Mouse (Mus musculus) heart, embryonic 16.5 days (tissue): Measurements from ENCODE around the gene Haus8. TPM values are rescaled to one million over a fixed set of nuclear protein-coding genes. Genes with fewer than 3 reads are reported as not detected.
"Not testable (repeated sequence)": the region's sequence is repeated elsewhere in the genome, so short reads cannot be mapped to it uniquely, and the experiment has no call there.

ENCODE experiments used
- ATAC-seq: fragments of 200-750 bp; cut with Nextera tagmentation; replicated peaks from 2 replicates; pipeline ENCODE4 v1.8.0; 2017; ENCODE audit warnings: moderate number of reproducible peaks; ENCODE audit not compliant: insufficient read depth, low FRiP score; ENCODE audit errors: extremely low read depth
- H3K27ac ChIP-seq: fragments of 300-500 bp; sonication (generic); 2 replicates; pipeline ENCODE4 v1.5.1; 2014; ENCODE audit warnings: mild to moderate bottlenecking, low read length, control low read depth, moderate library complexity
- H3K27me3 ChIP-seq: fragments of 300-500 bp; sonication (generic); 2 replicates; pipeline ENCODE4 v1.6.1; 2014; ENCODE audit warnings: low read length, mixed read lengths; ENCODE audit not compliant: control insufficient read depth, insufficient read depth
- H3K36me3 ChIP-seq: fragments of 300-500 bp; sonication (generic); 2 replicates; pipeline ENCODE4 v1.6.1; 2014; ENCODE audit not compliant: control insufficient read depth, insufficient read depth
- H3K4me1 ChIP-seq: fragments of 300-500 bp; sonication (generic); 2 replicates; pipeline ENCODE4 v1.6.1; 2014; ENCODE audit warnings: low read length, mixed read lengths; ENCODE audit not compliant: control insufficient read depth, insufficient read depth
- H3K4me2 ChIP-seq: fragments of 300-500 bp; sonication (generic); 2 replicates; pipeline ENCODE4 v1.6.1; 2014; ENCODE audit warnings: low read depth, mild to moderate bottlenecking, control low read depth, low read length
- H3K4me3 ChIP-seq: fragments of 300-500 bp; sonication (generic); 2 replicates; pipeline ENCODE4 v1.5.1; 2014; ENCODE audit warnings: mild to moderate bottlenecking, control low read depth, low read length
- H3K9ac ChIP-seq: fragments of 300-500 bp; sonication (generic); 2 replicates; pipeline ENCODE4 v1.6.1; 2014; ENCODE audit warnings: low read length, control low read depth
- H3K9me3 ChIP-seq: fragments of 300-500 bp; sonication (generic); replicated peaks from 2 replicates; pipeline ENCODE4 v1.6.1; 2016; ENCODE audit warnings: low read length; ENCODE audit not compliant: control insufficient read depth
- WGBS: fragments of 180-500 bp; shearing (Covaris S2); extraction: QIAGEN DNeasy Blood & Tissue Kit; methylation state at CpG from one replicate; pipeline ENCODE4 v1.1.7; 2014; 5-methylcytosine and 5-hydroxymethylcytosine counted together
- polyA plus RNA-seq: library from polyadenylated mRNA; unstranded; fragments of >200 nt; fragmentation: Nextera tagmentation; extraction: Ambion mirVana; gene quantifications from 2 replicates; pipeline ENCODE4 v1.2.1, GENCODE M21; 2015

Haus8 gene
- polyA plus RNA-seq, 1 experiment from 2014 or later = 130 TPM

- H3K9ac ChIP-seq = no peak overlapping the region
- H3K4me2 ChIP-seq = no peak overlapping the region
- WGBS = 87% methylated on average over 3 of the region's 3 CpGs
- H3K9me3 ChIP-seq = no peaks in the 10 kb centered on the region
- no peak overlapping the region for H3K4me3 ChIP-seq
- peaks cover 3% of the 10 kb centered on the region; the same call in 1 of the 2 replicates for H3K36me3 ChIP-seq
- no peaks in the 10 kb centered on the region for H3K27me3 ChIP-seq
- peaks cover 23% of the 10 kb centered on the region for H3K4me1 ChIP-seq
- no peak for ATAC-seq
- H3K27ac ChIP-seq = no peak overlapping the region
Measured at GRCm38 (mm10) chr8:71276166-71276565, 3.4 kb upstream of the Haus8 start.

- ATAC-seq = no peak
- H3K4me3 ChIP-seq = no peak overlapping the region
- no peaks in the 10 kb centered on the region for H3K27me3 ChIP-seq
Measured at GRCm38 (mm10) chr8:71274478-71274877, 1.7 kb upstream of the Haus8 start.

GRCm38 (mm10) chr8:71273151-71273510, 397 bp upstream of the Haus8 start:
- peak; percentile 7 for ATAC-seq
- WGBS = under 1% methylated on average over 14 of the region's 14 CpGs
- H3K9me3 ChIP-seq = no peaks in the 10 kb centered on the region

More at GRCm38 (mm10) chr8:71274478-71274877, 1.7 kb upstream of the Haus8 start:
- Histone ChIP-seq H3K36me3 (peaks cover 3% of the 10 kb centered on the region; the same call in 1 of the 2 replicates), H3K9me3 (no peaks in the 10 kb centered on the region), H3K27ac (no peak overlapping the region), H3K4me1 (peaks cover 23% of the 10 kb centered on the region), H3K4me2 (no peak overlapping the region; the same call in 1 of the 2 replicates), H3K9ac (no peak overlapping the region)

GRCm38 (mm10) chr8:71271630-71272029, 1.1 kb downstream of the Haus8 start:
- Histone ChIP-seq H3K4me1 (peaks cover 23% of the 10 kb centered on the region), H3K9me3 (no peaks in the 10 kb centered on the region), H3K27ac (peak overlapping the region; percentile 90), H3K9ac (peak overlapping the region; percentile 89), H3K4me2 (peak overlapping the region; percentile 86), H3K27me3 (no peaks in the 10 kb centered on the region), H3K4me3 (peak overlapping the region; percentile 60), H3K36me3 (0 out of 2 replicates have a peak, but pooled peaks cover 4% of the 10 kb centered on the region)
- WGBS = 16% methylated on average over 5 of the region's 5 CpGs
- ATAC-seq = no peak

More at GRCm38 (mm10) chr8:71273151-71273510, 397 bp upstream of the Haus8 start:
- Histone ChIP-seq H3K9ac (peak overlapping the region; percentile 82), H3K36me3 (peaks cover 3% of the 10 kb centered on the region; the same call in 1 of the 2 replicates), H3K4me1 (peaks cover 23% of the 10 kb centered on the region), H3K27me3 (no peaks in the 10 kb centered on the region), H3K27ac (peak overlapping the region; percentile 82), H3K4me3 (peak overlapping the region; percentile 60), H3K4me2 (peak overlapping the region; percentile 73)

DNA sequence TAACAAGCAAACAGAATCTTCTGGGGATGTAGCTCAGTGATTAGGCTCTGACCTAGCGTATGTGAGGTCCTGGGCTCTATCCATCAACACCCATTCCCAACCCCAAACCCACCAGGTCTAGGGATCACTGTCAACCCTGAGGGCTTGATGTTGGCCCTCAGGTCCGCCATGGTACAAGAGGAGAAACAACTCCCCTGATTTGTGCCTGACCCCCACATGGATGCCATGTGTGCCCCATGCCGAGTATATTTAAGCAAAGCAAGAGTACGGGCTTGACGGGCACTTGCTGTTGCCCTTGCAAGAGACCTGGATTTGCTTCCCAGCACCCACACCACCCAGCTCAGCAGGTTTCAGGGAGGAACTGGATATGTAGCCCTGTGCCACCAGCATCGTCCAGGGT, 4.4 kb downstream of the Haus8 start:
- ATAC-seq, H3K9ac ChIP-seq, H3K27me3 ChIP-seq, H3K4me1 ChIP-seq, H3K4me3 ChIP-seq, H3K27ac ChIP-seq, H3K36me3 ChIP-seq, H3K4me2 ChIP-seq, H3K9me3 ChIP-seq: not testable (repeated sequence)
- WGBS = 91% methylated on average over 5 of the region's 6 CpGs

DNA sequence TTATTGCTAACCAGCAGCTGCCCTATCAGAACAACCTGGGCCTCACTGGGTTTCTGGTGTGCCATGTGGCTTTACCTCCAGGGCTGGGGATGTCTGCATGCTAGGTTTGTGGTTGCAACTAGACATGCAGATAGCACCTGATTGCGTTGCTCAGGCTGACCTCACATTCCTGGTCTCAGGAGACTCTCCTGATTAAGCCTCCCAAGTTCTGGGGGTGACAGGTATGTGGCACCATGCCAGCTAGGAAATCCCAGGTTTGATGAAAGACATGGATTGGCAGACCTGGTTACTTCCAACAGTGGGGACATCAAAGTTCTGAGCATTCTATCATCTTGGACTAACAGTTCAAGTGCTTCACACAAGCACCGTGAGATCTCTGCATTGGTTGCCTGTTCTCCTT, 5.0 kb downstream of the Haus8 start:
- H3K27me3 ChIP-seq = no peaks in the 10 kb centered on the region
- H3K9me3 ChIP-seq = no peaks in the 10 kb centered on the region
- H3K4me3 ChIP-seq = no peak overlapping the region
- H3K9ac ChIP-seq = no peak overlapping the region
- no peak for ATAC-seq
- H3K4me1 ChIP-seq = peaks cover 6% of the 10 kb centered on the region
- H3K36me3 ChIP-seq = peaks cover 10% of the 10 kb centered on the region; the same call in 1 of the 2 replicates
- H3K27ac ChIP-seq = no peak overlapping the region
- 59% methylated on average over 2 of the region's 2 CpGs for WGBS
- no peak overlapping the region for H3K4me2 ChIP-seq

DNA sequence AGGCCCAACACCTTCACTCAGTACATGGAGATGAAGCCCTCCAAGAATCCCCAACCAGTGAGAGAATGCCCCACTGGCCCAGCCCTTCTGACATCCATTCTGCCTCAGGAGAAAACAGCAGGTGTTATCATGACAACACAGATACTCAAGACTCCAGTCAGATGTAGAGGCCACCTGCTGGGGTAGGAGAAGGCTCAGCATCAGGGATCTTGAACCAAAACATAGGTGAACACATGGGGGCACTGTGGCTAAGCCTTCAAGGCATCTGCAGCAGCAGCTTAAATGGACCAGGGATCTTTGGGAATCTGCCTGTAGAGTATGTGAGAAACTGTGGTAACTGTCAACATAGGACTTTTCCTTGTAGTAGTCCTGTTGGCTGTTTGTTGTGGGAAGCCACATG, 11.5 kb downstream of the Haus8 start:
- H3K9me3 ChIP-seq = no peaks in the 10 kb centered on the region
- no peak overlapping the region for H3K27ac ChIP-seq
- H3K27me3 ChIP-seq = no peaks in the 10 kb centered on the region
- H3K9ac ChIP-seq = no peak overlapping the region
- no peak overlapping the region for H3K4me2 ChIP-seq
- H3K4me1 ChIP-seq = no peaks in the 10 kb centered on the region
- ATAC-seq = no peak
- H3K4me3 ChIP-seq = no peak overlapping the region
- peaks cover 20% of the 10 kb centered on the region for H3K36me3 ChIP-seq

- Histone ChIP-seq H3K27me3 (no peaks in the 10 kb centered on the region), H3K36me3 (peaks cover 37% of the 10 kb centered on the region), H3K4me1 (no peaks in the 10 kb centered on the region), H3K4me3 (no peak overlapping the region), H3K4me2 (no peak overlapping the region), H3K27ac (no peak overlapping the region), H3K9me3 (no peaks in the 10 kb centered on the region), H3K9ac (no peak overlapping the region)
- ATAC-seq = no peak
- 89% methylated on average over 3 of the region's 3 CpGs for WGBS
Measured at GRCm38 (mm10) chr8:71256545-71257232, 16.0 kb downstream of the Haus8 start.

DNA sequence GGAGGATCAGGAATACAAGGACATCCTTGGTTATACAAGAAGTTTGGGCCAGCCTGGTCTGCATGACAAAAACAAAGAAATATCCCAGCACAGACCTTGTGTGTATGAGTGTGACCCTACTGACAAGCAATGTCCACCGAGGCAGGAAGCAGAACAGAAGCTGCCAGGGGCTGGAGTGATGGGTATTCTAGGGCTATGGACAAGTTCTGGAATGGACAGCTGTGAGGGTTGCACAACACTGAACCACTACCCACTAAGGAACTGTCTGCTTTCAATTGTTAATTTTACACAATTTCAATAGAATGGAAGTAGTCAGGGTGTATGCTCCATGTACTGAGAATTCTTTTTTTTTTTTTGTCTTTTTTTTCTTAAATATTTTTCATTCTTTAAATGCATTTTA, 24.5 kb downstream of the Haus8 start:
- no peak overlapping the region for H3K4me3 ChIP-seq
- H3K4me1 ChIP-seq = no peaks in the 10 kb centered on the region
- no peak overlapping the region for H3K4me2 ChIP-seq
- no peaks in the 10 kb centered on the region for H3K9me3 ChIP-seq
- H3K27me3 ChIP-seq = no peaks in the 10 kb centered on the region
- no peak for ATAC-seq
- WGBS = 88% methylated on average over 1 of the region's 1 CpGs
- H3K36me3 ChIP-seq = peaks cover 23% of the 10 kb centered on the region
- H3K9ac ChIP-seq = no peak overlapping the region
- H3K27ac ChIP-seq = no peak overlapping the region
